In genomic region chr19:37881431-37882081, GRCm38 (mm10) we compare ENCODE assay signal across 19 mouse cellular contexts.
DNase-seq lines count a peak whose midpoint lies in the region; ATAC-seq lines count a peak whose summit lies in the region.
"Had no signal": no experiment of that assay in that cellular context is flagged by ENCODE, and none has a peak within 500 bp of the region (broad histone marks: within the 10 kb centered on the region; RNA-seq: fewer than 3 reads in every experiment).

No protein-coding gene starts in this region.

- no peak overlapping the region for H3K4me2 ChIP-seq in hindbrain, embryonic 14.5 days (replicated peaks)
- H3K4me2 ChIP-seq in midbrain, embryonic 16.5 days (ENCODE audit: low read length), result no peak overlapping the region
- H3K4me2 ChIP-seq in midbrain, embryonic 13.5 days (replicated peaks), result no peak overlapping the region
- H3K4me2 ChIP-seq: heart, embryonic 12.5 days; limb, embryonic 12.5 days; stomach, embryonic 15.5 days had no signal

- DNase-seq in hindbrain, embryonic 10.5 days (ENCODE audit: low spot score), result peak; percentile 54
- DNase-seq in hindbrain, embryonic 14.5 days (ENCODE audit: low spot score), result no peak
- peak; percentile 67 for DNase-seq in embryo, embryonic 10.5 days (ENCODE audit: low spot score)
- peak; percentile 24 for DNase-seq in retina, postnatal 7 days (ENCODE audit: low read depth, low spot score)
- no peak for DNase-seq in heart, adult 8-10 months (ENCODE audit: low spot score)
- no peak for DNase-seq in gastrocnemius, postnatal 10 days
- DNase-seq: adrenal gland, postnatal 36 days; gastrocnemius, postnatal 25 days; heart, postnatal 4 days; thymus, postnatal 14 days had no signal

- H3K27ac ChIP-seq in hindbrain, embryonic 10.5 days, result no peak overlapping the region
- H3K27ac ChIP-seq in hindbrain, embryonic 14.5 days, result no peak overlapping the region
- no peak overlapping the region for H3K27ac ChIP-seq in midbrain, embryonic 16.5 days (ENCODE audit: low read length)
- no peak overlapping the region for H3K27ac ChIP-seq in midbrain, embryonic 13.5 days
- H3K27ac ChIP-seq: limb, embryonic 12.5 days; liver, embryonic 14.5 days; stomach, embryonic 15.5 days had no signal

- 3% methylated on average over 9 of the region's 9 CpGs for WGBS in hindbrain, embryonic 10.5 days
- WGBS in hindbrain, embryonic 14.5 days, result 5% methylated on average over 9 of the region's 9 CpGs
- WGBS in midbrain, embryonic 16.5 days, result 5% methylated on average over 9 of the region's 9 CpGs
- 3% methylated on average over 9 of the region's 9 CpGs for WGBS in midbrain, embryonic 13.5 days

- H3K36me3 ChIP-seq in hindbrain, embryonic 10.5 days, result no peaks in the 10 kb centered on the region
- no peaks in the 10 kb centered on the region for H3K36me3 ChIP-seq in hindbrain, embryonic 14.5 days (replicated peaks; ENCODE audit: control insufficient read depth, insufficient read depth)
- no peaks in the 10 kb centered on the region for H3K36me3 ChIP-seq in midbrain, embryonic 16.5 days (ENCODE audit: control insufficient read depth, insufficient read depth, low read length)
- no peaks in the 10 kb centered on the region for H3K36me3 ChIP-seq in midbrain, embryonic 13.5 days
- H3K36me3 ChIP-seq: heart, embryonic 12.5 days; limb, embryonic 12.5 days; stomach, embryonic 15.5 days had no signal

- ATAC-seq in hindbrain, embryonic 14.5 days (ENCODE audit: low FRiP score), result no peak
- peak; percentile 59 for ATAC-seq in midbrain, embryonic 16.5 days
- no peak for ATAC-seq in midbrain, embryonic 13.5 days
- ATAC-seq: activated CD4-positive, CD25-positive, alpha-beta regulatory T cell, adult 4 months; intestine, embryonic 16.5 days; lung, postnatal 0 days had no signal

- H3K9ac ChIP-seq in hindbrain, embryonic 14.5 days, result no peak overlapping the region
- no peak overlapping the region for H3K9ac ChIP-seq in midbrain, embryonic 16.5 days (ENCODE audit: low read depth, low read length)
- H3K9ac ChIP-seq in midbrain, embryonic 13.5 days (replicated peaks), result no peak overlapping the region
- H3K9ac ChIP-seq: heart, embryonic 12.5 days; limb, embryonic 12.5 days; liver, embryonic 14.5 days; stomach, embryonic 15.5 days had no signal

- no peak overlapping the region for H3K4me3 ChIP-seq in hindbrain, embryonic 10.5 days
- no peak overlapping the region for H3K4me3 ChIP-seq in hindbrain, embryonic 14.5 days (replicated peaks; ENCODE audit: low read length)
- H3K4me3 ChIP-seq in midbrain, embryonic 16.5 days (ENCODE audit: low read depth, low read length), result no peak overlapping the region
- H3K4me3 ChIP-seq in midbrain, embryonic 13.5 days (replicated peaks), result no peak overlapping the region
- H3K4me3 ChIP-seq: heart, embryonic 12.5 days; limb, embryonic 12.5 days; stomach, embryonic 15.5 days had no signal

- peaks cover 44% of the 10 kb centered on the region for H3K4me1 ChIP-seq in hindbrain, embryonic 10.5 days (replicated peaks)
- peaks cover 7% of the 10 kb centered on the region; the same call in 1 of the 2 replicates for H3K4me1 ChIP-seq in hindbrain, embryonic 14.5 days (replicated peaks; ENCODE audit: control insufficient read depth, insufficient read depth, low read length)
- peaks cover 5% of the 10 kb centered on the region for H3K4me1 ChIP-seq in midbrain, embryonic 16.5 days (ENCODE audit: control insufficient read depth, insufficient read depth, low read length)
- peaks cover 14% of the 10 kb centered on the region for H3K4me1 ChIP-seq in midbrain, embryonic 13.5 days (replicated peaks)
- H3K4me1 ChIP-seq: stomach, embryonic 15.5 days had no signal

- peaks cover 97% of the 10 kb centered on the region for H3K27me3 ChIP-seq in hindbrain, embryonic 10.5 days (ENCODE audit: insufficient read depth, poor library complexity, severe bottlenecking)
- H3K27me3 ChIP-seq in hindbrain, embryonic 14.5 days (ENCODE audit: control insufficient read depth, insufficient read depth, low read length), result peaks cover 69% of the 10 kb centered on the region
- H3K27me3 ChIP-seq in midbrain, embryonic 16.5 days (ENCODE audit: control insufficient read depth, insufficient read depth, low read depth, low read length), result peaks cover 61% of the 10 kb centered on the region
- H3K27me3 ChIP-seq in midbrain, embryonic 13.5 days, result peaks cover 96% of the 10 kb centered on the region

- no peaks in the 10 kb centered on the region for H3K9me3 ChIP-seq in hindbrain, embryonic 10.5 days
- H3K9me3 ChIP-seq in hindbrain, embryonic 14.5 days (ENCODE audit: control insufficient read depth, low read length), result no peaks in the 10 kb centered on the region
- H3K9me3 ChIP-seq in midbrain, embryonic 16.5 days (replicated peaks; ENCODE audit: control insufficient read depth, low read length, poor library complexity, severe bottlenecking), result no peaks in the 10 kb centered on the region
- no peaks in the 10 kb centered on the region for H3K9me3 ChIP-seq in midbrain, embryonic 13.5 days
- H3K9me3 ChIP-seq: heart, embryonic 12.5 days; limb, embryonic 12.5 days; stomach, embryonic 15.5 days had no signal

Comparison
In these comparisons a context has a peak if more than half of its experiments do, and no peak if none do; other contexts are left out.
1. DNase-seq: peak in hindbrain, embryonic 10.5 days (single experiment), embryo, embryonic 10.5 days (single experiment) and retina, postnatal 7 days (single experiment); none in hindbrain, embryonic 14.5 days (single experiment), heart, adult 8-10 months (single experiment) and gastrocnemius, postnatal 10 days (single experiment).